Comparison of ENCODE assay signal across 10 mouse cellular contexts in the genomic region with DNA sequence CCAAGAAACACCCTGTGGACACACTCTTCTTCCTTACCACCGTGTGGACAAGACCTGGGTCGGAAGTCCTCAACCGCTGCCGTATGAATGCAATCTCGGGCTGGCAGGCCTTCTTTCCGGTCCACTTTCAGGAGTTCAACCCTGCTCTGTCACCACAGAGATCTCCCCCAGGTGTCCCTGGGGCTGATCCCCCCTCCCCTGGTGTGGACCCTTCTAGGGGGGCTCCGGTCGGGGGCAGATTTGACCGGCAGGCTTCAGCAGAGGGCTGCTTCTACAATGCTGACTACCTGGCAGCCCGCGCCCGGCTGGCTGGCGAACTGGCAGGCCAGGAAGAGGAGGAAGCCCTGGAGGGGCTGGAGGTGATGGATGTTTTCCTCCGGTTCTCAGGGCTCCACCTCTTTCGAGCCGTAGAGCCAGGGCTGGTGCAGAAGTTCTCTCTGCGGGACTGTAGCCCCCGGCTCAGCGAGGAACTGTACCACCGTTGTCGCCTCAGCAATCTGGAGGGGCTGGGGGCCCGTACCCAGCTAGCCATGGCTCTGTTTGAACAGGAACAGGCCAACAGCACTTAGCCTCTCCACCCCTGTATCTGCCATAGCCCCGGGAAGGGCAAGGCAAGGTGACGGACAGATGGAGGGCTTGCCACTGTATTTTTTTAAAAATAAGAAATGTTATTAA. TPM values are rescaled to one million over a fixed set of nuclear protein-coding genes. Genes with fewer than 3 reads are reported as not detected.
DNase-seq lines count a peak whose midpoint lies in the region; ATAC-seq and TF ChIP-seq lines count a peak whose summit lies in the region.
"Had no signal": no experiment of that assay in that cellular context is flagged by ENCODE, and none has a peak within 500 bp of the region (broad histone marks: within the 10 kb centered on the region; RNA-seq: fewer than 3 reads in every experiment).

No protein-coding gene starts in this region.

- TF ChIP-seq CTCF in kidney, adult 2 months (conservative IDR thresholded peaks at IDR 0.05; ENCODE audit: insufficient read depth, insufficient read length, low read depth, low read length): no peak

- 55% methylated on average over 24 of the region's 24 CpGs for WGBS in lung, embryonic 15.5 days
- WGBS in kidney, adult 2 months: 53% methylated on average over 24 of the region's 24 CpGs

- H3K27me3 ChIP-seq in lung, embryonic 15.5 days: no peaks in the 10 kb centered on the region
- H3K27me3 ChIP-seq in kidney, adult 2 months (replicated peaks; ENCODE audit: control insufficient read depth, insufficient read depth, low read length): no peaks in the 10 kb centered on the region

- H3K9ac ChIP-seq in lung, embryonic 15.5 days: peak overlapping the region; percentile 13; the same call in 1 of the 2 replicates

- peak overlapping the region; percentile 42 for H3K4me2 ChIP-seq in lung, embryonic 15.5 days

- TF ChIP-seq POLR2A in kidney, adult 2 months (IDR thresholded peaks at IDR 0.05; ENCODE audit: low read depth, low read length): no peak

- H3K4me1 ChIP-seq in lung, embryonic 15.5 days: peaks cover 35% of the 10 kb centered on the region
- peaks cover 6% of the 10 kb centered on the region; the same call in 1 of the 2 replicates for H3K4me1 ChIP-seq in kidney, adult 2 months (ENCODE audit: control insufficient read depth, insufficient read depth, low read length)

- peak overlapping the region; percentile 24; the same call in 1 of the 2 replicates for H3K27ac ChIP-seq in lung, embryonic 15.5 days
- H3K27ac ChIP-seq in kidney, adult 2 months (ENCODE audit: insufficient read depth, low read depth, low read length): peak overlapping the region; percentile 13

- peak; percentile 18 for DNase-seq in cerebellum, adult 9-11 months
- no peak for DNase-seq in cerebellum, adult 9-10 months
- DNase-seq in lung, postnatal 10 days: no peak
- DNase-seq in kidney, adult 2 months: peak; percentile 62
- DNase-seq in right cerebral cortex, postnatal 36 days (ENCODE audit: low spot score in 2 of 2): no peak

- 0 out of 2 replicates have a peak overlapping the region, but pooled peaks have one; percentile 2 for H3K4me3 ChIP-seq in lung, embryonic 15.5 days
- peak overlapping the region; percentile 49 for H3K4me3 ChIP-seq in kidney, adult 2 months (ENCODE audit: insufficient read depth, low read depth, low read length)

- no peak for ATAC-seq in lung, embryonic 15.5 days (ENCODE audit: borderline replicate concordance, extremely low read depth, low FRiP score, low TSS enrichment)
- ATAC-seq in megakaryocyte progenitor cell, adult 5-6 weeks (replicated peaks; ENCODE audit: poor library complexity): 0 out of 2 replicates have a peak, but pooled peaks have one; percentile 11
- no peak for ATAC-seq in frontal cortex, adult (ENCODE audit: low TSS enrichment)

- no peaks in the 10 kb centered on the region for H3K9me3 ChIP-seq in lung, embryonic 15.5 days

- H3K36me3 ChIP-seq in lung, embryonic 15.5 days: peaks cover 69% of the 10 kb centered on the region
- H3K36me3 ChIP-seq in kidney, adult 2 months (ENCODE audit: control insufficient read depth, insufficient read depth, low read length): no peaks in the 10 kb centered on the region

RNA-seq across cellular contexts. Expression of gene Chpf2, which starts 5.4 kb away (rescaled TPM):
- polyA plus RNA-seq in lung, embryonic 15.5 days (2015; fragmentation: Nextera tagmentation; extraction: Ambion mirVana): 21.7 and 21.8 TPM in 2 replicates
- polyA plus RNA-seq in kidney, adult 2 months (2012; rRNA removed): 20.2 and 27.5 TPM in 2 replicates
- 4.7 and 5.9 TPM in 2 replicates for total RNA-seq in megakaryocyte progenitor cell, adult 5-6 weeks (2015)
- 12.4 and 35.1 TPM in 2 replicates for total RNA-seq in megakaryocyte progenitor cell, adult 5-6 weeks (2017)

RNA-seq across cellular contexts. Expression of gene Abcf2, which starts 14.7 kb away (rescaled TPM):
- polyA plus RNA-seq in lung, embryonic 15.5 days (2015; fragmentation: Nextera tagmentation; extraction: Ambion mirVana): 108 and 110 TPM in 2 replicates
- 40.2 and 47.6 TPM in 2 replicates for polyA plus RNA-seq in kidney, adult 2 months (2012; rRNA removed)
- total RNA-seq in megakaryocyte progenitor cell, adult 5-6 weeks (2015): 45.4 and 46.0 TPM in 2 replicates
- 113 and 115 TPM in 2 replicates for total RNA-seq in megakaryocyte progenitor cell, adult 5-6 weeks (2017)

RNA-seq across cellular contexts. Expression of gene Smarcd3, which starts 32.3 kb away (rescaled TPM):
- 28.5 and 29.7 TPM in 2 replicates for polyA plus RNA-seq in lung, embryonic 15.5 days (2015; fragmentation: Nextera tagmentation; extraction: Ambion mirVana)
- polyA plus RNA-seq in kidney, adult 2 months (2012; rRNA removed): 12.4 and 15.9 TPM in 2 replicates
- not detected in 2 replicates for total RNA-seq in megakaryocyte progenitor cell, adult 5-6 weeks (2015)
- total RNA-seq in megakaryocyte progenitor cell, adult 5-6 weeks (2017): 0.08 TPM in 1 of 2 replicates, not detected in the other
- polyA plus RNA-seq: erythroblast, embryonic 14.5 days had no signal

RNA-seq across cellular contexts. Expression of gene 4931409K22Rik, which starts 35.3 kb away (rescaled TPM):
- not detected in 2 replicates for polyA plus RNA-seq in lung, embryonic 15.5 days (2015; fragmentation: Nextera tagmentation; extraction: Ambion mirVana)
- 0.10 and 0.14 TPM in 2 replicates for polyA plus RNA-seq in kidney, adult 2 months (2012; rRNA removed)
- not detected in 2 replicates for total RNA-seq in megakaryocyte progenitor cell, adult 5-6 weeks (2015)
- not detected in 2 replicates for total RNA-seq in megakaryocyte progenitor cell, adult 5-6 weeks (2017)
- polyA plus RNA-seq: erythroblast, embryonic 14.5 days; limb, embryonic 11.5 days had no signal

RNA-seq across cellular contexts. Expression of gene Asb10, which starts 51.2 kb away (rescaled TPM):
- polyA plus RNA-seq in lung, embryonic 15.5 days (2015; fragmentation: Nextera tagmentation; extraction: Ambion mirVana): 0.36 and 0.59 TPM in 2 replicates
- 0.38 and 1.6 TPM in 2 replicates for polyA plus RNA-seq in kidney, adult 2 months (2012; rRNA removed)
- not detected in 2 replicates for total RNA-seq in megakaryocyte progenitor cell, adult 5-6 weeks (2015)
- total RNA-seq in megakaryocyte progenitor cell, adult 5-6 weeks (2017): not detected in 2 replicates
- polyA plus RNA-seq: erythroblast, embryonic 14.5 days had no signal

Comparison
In these comparisons a context has a peak if more than half of its experiments do, and no peak if none do; other contexts are left out.
1. DNase-seq: peak in cerebellum, adult 9-11 months (single experiment) and kidney, adult 2 months (single experiment); none in cerebellum, adult 9-10 months (single experiment), lung, postnatal 10 days (single experiment) and right cerebral cortex, postnatal 36 days (0 of 2).